Mouse (Mus musculus) heart, embryonic 11.5 days (tissue): ENCODE measurements around the gene Atg13. TPM values are rescaled to one million over a fixed set of nuclear protein-coding genes. Genes with fewer than 3 reads are reported as not detected.

Experiments
- ATAC-seq: fragments of 200-750 bp; cut with Nextera tagmentation; replicated peaks from 2 replicates; pipeline ENCODE4 v1.8.0; 2017; ENCODE audit warnings: moderate library complexity; ENCODE audit not compliant: insufficient number of reproducible peaks, low FRiP score, low TSS enrichment
- H3K27ac ChIP-seq: fragments of 300-500 bp; sonication (generic); 2 replicates; pipeline ENCODE4 v1.5.1; 2014; ENCODE audit warnings: mild to moderate bottlenecking, low read depth, low read length
- H3K27me3 ChIP-seq: fragments of 300-500 bp; sonication (generic); 2 replicates; pipeline ENCODE4 v1.6.1; 2014; ENCODE audit warnings: mild to moderate bottlenecking, low read length, mixed read lengths; ENCODE audit not compliant: control insufficient read depth, insufficient read depth
- H3K36me3 ChIP-seq: fragments of 300-500 bp; sonication (generic); 2 replicates; pipeline ENCODE4 v1.6.1; 2014; ENCODE audit warnings: mild to moderate bottlenecking, low read length, moderate library complexity, mixed read lengths; ENCODE audit not compliant: control insufficient read depth, insufficient read depth
- H3K4me1 ChIP-seq: fragments of 300-500 bp; sonication (generic); 2 replicates; pipeline ENCODE4 v1.6.1; 2014; ENCODE audit warnings: low read length; ENCODE audit not compliant: control insufficient read depth, insufficient read depth
- H3K4me2 ChIP-seq: fragments of 300-500 bp; sonication (generic); 2 replicates; pipeline ENCODE4 v1.6.1; 2014; ENCODE audit warnings: mild to moderate bottlenecking, moderate library complexity
- H3K4me3 ChIP-seq: fragments of 300-500 bp; sonication (generic); 2 replicates; pipeline ENCODE4 v1.5.1; 2014; ENCODE audit warnings: low read depth, low read length
- H3K9ac ChIP-seq: fragments of 300-500 bp; sonication (generic); 2 replicates; pipeline ENCODE4 v1.6.1; 2014; ENCODE audit warnings: mild to moderate bottlenecking, low read depth, low read length, moderate library complexity
- H3K9me3 ChIP-seq: fragments of 300-500 bp; sonication (generic); replicated peaks from 2 replicates; pipeline ENCODE4 v1.6.1; 2016; ENCODE audit warnings: low read length; ENCODE audit not compliant: control insufficient read depth
- WGBS: fragments of 180-500 bp; shearing (Covaris S2); extraction: QIAGEN DNeasy Blood & Tissue Kit; methylation state at CpG from one replicate; pipeline ENCODE4 v1.1.7; 2014; ENCODE audit not compliant: insufficient replicate concordance; 5-methylcytosine and 5-hydroxymethylcytosine counted together
- polyA plus RNA-seq: library from polyadenylated mRNA; unstranded; fragments of >200 nt; fragmentation: Nextera tagmentation; extraction: Ambion mirVana; gene quantifications from 2 replicates; pipeline ENCODE4 v1.2.1, GENCODE M21; 2014

Atg13 gene
- polyA plus RNA-seq, 1 experiment from 2014 or later = 22.8 TPM

DNA sequence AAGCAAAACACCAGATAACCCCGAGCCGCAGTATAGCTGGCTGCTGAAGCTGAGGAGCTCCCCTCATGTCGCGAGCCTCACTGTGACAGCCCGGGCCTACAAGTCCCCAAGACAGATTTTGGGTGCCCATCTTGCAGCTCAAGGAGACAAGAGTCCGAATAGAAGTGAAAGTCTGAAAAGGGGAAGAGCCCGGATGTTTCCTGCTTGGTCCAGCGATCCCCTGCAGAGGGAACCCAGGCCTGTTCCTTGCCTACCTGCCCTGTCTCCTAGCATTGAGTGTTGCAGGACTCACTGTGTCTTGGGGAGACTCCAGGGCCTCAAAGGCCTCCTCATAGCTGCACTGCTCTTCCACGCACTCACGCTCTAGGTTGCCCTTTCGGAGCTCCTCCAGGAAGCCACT lies 74.9 kb downstream of the Atg13 start:
- Histone ChIP-seq H3K4me2 (no peak overlapping the region), H3K4me1 (no peaks in the 10 kb centered on the region), H3K36me3 (no peaks in the 10 kb centered on the region), H3K9me3 (no peaks in the 10 kb centered on the region), H3K27me3 (no peaks in the 10 kb centered on the region), H3K9ac (no peak overlapping the region), H3K4me3 (no peak overlapping the region), H3K27ac (no peak overlapping the region)
- ATAC-seq = no peak
- 76% methylated on average over 11 of the region's 11 CpGs for WGBS

DNA sequence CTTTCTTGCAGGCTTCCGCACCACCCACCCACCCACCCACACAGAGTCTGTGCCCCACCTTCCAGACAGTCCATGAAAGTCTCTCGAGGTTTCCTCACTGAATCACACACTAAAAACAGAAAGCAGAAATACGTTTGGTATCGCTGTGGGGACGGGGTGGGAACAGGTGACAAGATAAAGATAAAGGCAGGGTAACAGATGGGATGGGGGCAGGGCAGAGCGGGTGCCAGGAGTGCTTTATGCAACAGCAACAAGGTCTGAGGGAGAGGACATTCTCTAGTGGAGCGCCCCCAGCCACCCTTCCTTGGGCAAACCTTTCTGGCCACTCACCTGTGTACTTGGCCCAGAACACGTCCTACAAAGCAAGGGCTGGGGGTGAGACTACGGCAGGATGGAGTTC lies 75.5 kb downstream of the Atg13 start:
- Histone ChIP-seq H3K9ac (no peak overlapping the region), H3K36me3 (no peaks in the 10 kb centered on the region)

DNA sequence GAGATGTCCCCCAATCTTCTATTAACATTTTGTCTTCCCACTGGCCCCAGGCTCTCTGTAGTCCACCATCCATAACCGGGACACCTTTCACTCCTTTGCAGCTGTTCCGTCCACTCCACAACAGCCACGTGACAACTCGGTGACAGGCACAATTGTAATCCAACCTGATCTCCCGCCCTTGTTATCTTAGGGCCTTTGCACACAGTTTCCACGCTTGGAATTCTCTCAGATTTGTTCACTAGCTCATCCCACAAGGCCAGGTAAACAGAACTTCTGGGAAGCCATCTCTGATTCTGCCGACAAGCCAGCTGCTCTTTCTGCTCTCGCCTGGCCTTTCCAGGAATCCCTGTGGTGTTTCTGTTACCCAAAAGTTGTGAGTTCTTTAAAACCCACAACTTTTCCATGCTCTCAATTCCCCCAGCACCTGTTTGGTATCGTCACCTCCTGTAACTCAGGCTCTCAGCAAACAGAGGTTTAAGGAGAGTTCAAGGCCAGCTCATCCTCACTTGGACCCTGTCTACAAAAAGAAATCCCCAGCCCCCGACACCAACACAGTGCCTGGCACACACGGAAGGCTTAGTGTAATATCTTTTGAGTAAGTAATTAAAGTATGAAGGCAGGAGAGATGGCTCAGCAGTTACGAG lies 76.9 kb downstream of the Atg13 start:
- WGBS = 69% methylated on average over 12 of the region's 12 CpGs
- Histone ChIP-seq H3K27ac (no peak overlapping the region), H3K27me3 (no peaks in the 10 kb centered on the region), H3K9me3 (no peaks in the 10 kb centered on the region), H3K9ac (no peak overlapping the region), H3K4me1 (no peaks in the 10 kb centered on the region), H3K4me2 (no peak overlapping the region), H3K36me3 (no peaks in the 10 kb centered on the region), H3K4me3 (no peak overlapping the region)
- no peak for ATAC-seq

More for the DNA sequence above, 75.5 kb downstream of the Atg13 start:
- no peak overlapping the region for H3K4me2 ChIP-seq
- no peaks in the 10 kb centered on the region for H3K27me3 ChIP-seq
- ATAC-seq = no peak
- H3K9me3 ChIP-seq = no peaks in the 10 kb centered on the region
- 58% methylated on average over 9 of the region's 9 CpGs for WGBS
- H3K4me3 ChIP-seq = no peak overlapping the region
- H3K4me1 ChIP-seq = no peaks in the 10 kb centered on the region
- H3K27ac ChIP-seq = no peak overlapping the region

DNA sequence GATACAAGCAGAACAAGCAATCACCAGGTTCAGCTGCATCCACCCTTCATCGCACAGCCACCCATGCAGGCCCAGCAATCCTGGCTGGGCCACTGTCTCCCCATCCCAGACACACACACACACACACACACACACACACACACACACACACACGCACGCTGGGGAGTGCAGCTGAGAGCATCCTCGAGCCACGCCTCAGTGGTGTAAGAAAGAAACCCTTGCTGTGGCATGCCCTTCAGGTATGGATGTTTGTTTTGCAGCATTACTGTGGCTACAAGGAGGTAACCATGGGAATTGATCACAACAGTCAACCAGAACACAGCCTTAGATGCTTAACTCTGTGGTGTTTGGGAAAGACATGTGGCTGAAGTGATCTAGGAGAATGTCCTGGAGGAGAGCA lies 78.1 kb downstream of the Atg13 start:
- WGBS = 72% methylated on average over 5 of the region's 5 CpGs
- H3K4me2 ChIP-seq = no peak overlapping the region

DNA sequence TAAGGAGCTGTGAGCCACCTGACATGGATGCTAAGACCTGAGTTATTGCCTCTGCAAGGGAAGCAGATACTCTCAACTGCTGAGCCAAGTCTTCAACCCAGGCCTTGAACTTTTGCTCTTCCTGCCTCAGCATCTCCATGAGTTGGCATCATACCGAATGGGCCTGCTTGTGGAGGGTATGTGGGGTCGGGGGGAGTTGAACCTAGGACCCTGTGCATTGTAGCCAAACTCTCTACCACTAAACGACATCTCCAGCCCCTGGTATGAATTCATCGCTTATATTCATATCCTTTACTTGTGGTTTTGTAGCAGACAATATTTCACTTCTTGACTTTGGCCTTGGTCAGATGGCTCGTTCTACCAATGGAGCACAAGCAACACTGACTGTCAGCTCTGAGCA lies 78.5 kb downstream of the Atg13 start:
- H3K9ac ChIP-seq = no peak overlapping the region
- no peak overlapping the region for H3K27ac ChIP-seq
- no peaks in the 10 kb centered on the region for H3K4me1 ChIP-seq
- ATAC-seq = no peak
- no peaks in the 10 kb centered on the region for H3K27me3 ChIP-seq
- whole genome bisulfite sequencing = 82% methylated on average over 5 of the region's 5 CpGs
- no peaks in the 10 kb centered on the region for H3K36me3 ChIP-seq
- no peak overlapping the region for H3K4me2 ChIP-seq
- H3K9me3 ChIP-seq = no peaks in the 10 kb centered on the region
- no peak overlapping the region for H3K4me3 ChIP-seq

More for the DNA sequence above, 78.1 kb downstream of the Atg13 start:
- ATAC-seq = no peak
- no peak overlapping the region for H3K4me3 ChIP-seq
- no peaks in the 10 kb centered on the region for H3K9me3 ChIP-seq
- H3K9ac ChIP-seq = no peak overlapping the region
- H3K27ac ChIP-seq = no peak overlapping the region
- H3K36me3 ChIP-seq = no peaks in the 10 kb centered on the region
- no peaks in the 10 kb centered on the region for H3K27me3 ChIP-seq
- H3K4me1 ChIP-seq = no peaks in the 10 kb centered on the region

DNA sequence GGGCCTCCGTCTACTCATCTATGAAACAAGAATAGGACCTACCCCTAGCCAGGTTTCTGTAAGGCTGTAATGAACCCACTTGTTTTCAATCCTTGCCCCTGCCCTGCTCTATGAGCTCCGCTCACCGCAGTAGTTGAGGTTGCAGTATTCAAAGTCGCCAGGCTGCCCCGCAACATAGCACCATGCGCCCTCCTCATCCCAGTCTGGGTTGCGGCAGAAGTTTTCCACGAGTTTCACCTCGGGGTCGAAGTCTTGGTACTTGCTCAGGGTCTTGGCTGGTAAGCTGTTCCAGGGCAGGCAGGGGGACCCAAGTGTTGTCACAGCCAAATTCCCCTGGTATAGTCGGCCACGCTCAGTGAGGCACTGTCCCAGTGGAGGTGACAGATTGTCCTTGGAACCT lies 80.0 kb downstream of the Atg13 start:
- H3K9me3 ChIP-seq = no peaks in the 10 kb centered on the region
- H3K27ac ChIP-seq = no peak overlapping the region
- H3K4me3 ChIP-seq = no peak overlapping the region
- WGBS = 83% methylated on average over 12 of the region's 12 CpGs
- no peak for ATAC-seq
- no peaks in the 10 kb centered on the region for H3K27me3 ChIP-seq
- no peak overlapping the region for H3K9ac ChIP-seq
- H3K4me1 ChIP-seq = no peaks in the 10 kb centered on the region
- no peaks in the 10 kb centered on the region for H3K36me3 ChIP-seq
- no peak overlapping the region for H3K4me2 ChIP-seq

DNA sequence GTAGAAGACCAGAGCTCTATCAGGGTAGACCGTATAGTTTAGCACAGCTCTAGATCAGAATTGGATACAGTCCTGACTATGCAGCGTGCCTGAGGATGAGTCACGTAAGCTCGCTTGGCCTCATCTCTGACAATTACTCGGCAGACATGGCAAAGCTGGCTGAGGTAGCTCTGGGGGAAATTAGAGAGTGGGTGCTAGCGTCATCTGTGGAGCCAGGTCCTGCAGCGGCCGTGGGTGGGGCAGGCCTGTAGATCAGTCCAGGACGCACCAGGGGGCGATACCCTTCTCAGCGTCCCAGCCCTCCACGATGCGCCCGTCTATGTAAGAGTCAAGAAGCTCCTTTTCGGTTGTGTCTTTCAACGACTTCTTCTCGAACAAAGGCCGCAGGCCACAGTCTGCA lies 80.7 kb downstream of the Atg13 start:
- ATAC-seq = no peak
- 75% methylated on average over 18 of the region's 18 CpGs for WGBS

DNA sequence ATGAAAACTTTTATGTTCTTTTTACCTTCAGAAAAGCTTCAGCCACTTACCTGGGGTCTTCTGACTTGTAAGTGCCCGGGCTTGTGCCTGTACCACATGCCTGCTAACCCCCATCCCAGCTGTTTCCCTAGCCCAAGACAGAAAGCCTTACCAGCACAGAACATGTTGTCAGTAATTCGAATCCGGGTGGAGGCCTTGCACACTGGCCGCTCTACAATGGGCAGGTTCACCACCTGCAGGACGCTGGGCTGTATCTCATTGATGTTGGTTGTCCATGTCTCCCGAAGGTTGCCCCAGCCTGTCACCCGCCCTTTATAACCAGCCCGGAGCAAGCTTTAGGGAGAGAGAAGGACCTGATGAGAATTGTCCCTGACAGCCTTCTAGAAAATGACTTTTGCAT lies 82.2 kb downstream of the Atg13 start:
- Histone ChIP-seq H3K4me1 (no peaks in the 10 kb centered on the region), H3K9me3 (no peaks in the 10 kb centered on the region), H3K4me3 (no peak overlapping the region), H3K27ac (no peak overlapping the region), H3K9ac (no peak overlapping the region), H3K4me2 (no peak overlapping the region), H3K27me3 (no peaks in the 10 kb centered on the region), H3K36me3 (no peaks in the 10 kb centered on the region)
- ATAC-seq = no peak
- 90% methylated on average over 8 of the region's 8 CpGs for WGBS

More for the DNA sequence above, 80.7 kb downstream of the Atg13 start:
- H3K4me2 ChIP-seq = no peak overlapping the region
- no peak overlapping the region for H3K4me3 ChIP-seq
- H3K4me1 ChIP-seq = no peaks in the 10 kb centered on the region
- no peaks in the 10 kb centered on the region for H3K9me3 ChIP-seq
- H3K27me3 ChIP-seq = no peaks in the 10 kb centered on the region
- H3K36me3 ChIP-seq = no peaks in the 10 kb centered on the region
- H3K9ac ChIP-seq = no peak overlapping the region
- H3K27ac ChIP-seq = no peak overlapping the region

DNA sequence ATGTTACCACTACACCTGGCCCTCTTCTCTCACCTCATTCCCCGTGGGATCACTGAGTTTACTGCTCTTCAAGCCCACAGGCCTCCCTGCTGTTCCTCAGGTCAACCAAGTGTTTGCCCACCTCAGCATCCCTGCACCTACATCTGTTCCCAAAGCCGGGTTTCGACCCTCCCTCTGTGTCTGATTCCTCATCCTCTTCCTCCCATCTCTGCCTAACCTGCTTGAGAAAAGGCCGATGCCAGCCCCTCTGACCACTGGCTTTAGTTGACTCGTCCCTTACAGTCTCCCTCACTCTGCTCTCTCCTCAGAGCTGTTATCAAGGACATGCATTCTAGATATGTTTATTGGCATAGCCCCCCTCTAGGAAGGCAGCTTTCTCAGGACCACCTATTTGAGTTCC lies 82.9 kb downstream of the Atg13 start:
- peaks cover 3% of the 10 kb centered on the region; the same call in 1 of the 2 replicates for H3K36me3 ChIP-seq
- H3K9me3 ChIP-seq = no peaks in the 10 kb centered on the region
- 74% methylated on average over 5 of the region's 5 CpGs for WGBS
- ATAC-seq = no peak
- no peak overlapping the region for H3K4me2 ChIP-seq
- H3K27me3 ChIP-seq = no peaks in the 10 kb centered on the region
- no peaks in the 10 kb centered on the region for H3K4me1 ChIP-seq
- no peak overlapping the region for H3K4me3 ChIP-seq
- H3K9ac ChIP-seq = no peak overlapping the region
- no peak overlapping the region for H3K27ac ChIP-seq
